Mouse (Mus musculus) embryonic fibroblast, embryonic 13.5 days (primary cell): ENCODE results near the gene Cpne2.

Source experiments
- CTCF ChIP-seq: IDR thresholded peaks from 2 replicates; pipeline ENCODE4 v1.5.1; 2011; ENCODE audit warnings: mild to moderate bottlenecking, control low read depth, low read length, moderate library complexity, borderline replicate concordance; ENCODE audit not compliant: insufficient read depth
- POLR2A ChIP-seq: IDR thresholded peaks from 2 replicates; pipeline ENCODE4 v1.6.1; 2011; ENCODE audit warnings: low read depth, mild to moderate bottlenecking, control low read depth, low read length, moderate library complexity

- TF ChIP-seq POLR2A (no peak), CTCF (no peak)
Measured at GRCm38 (mm10) chr8:94540025-94540424, 7.2 kb downstream of the Cpne2 start.
